ENCODE assay signal across 14 mouse cellular contexts in genomic region chr3:94565557-94565956, GRCm38 (mm10). TPM values are rescaled to one million over a fixed set of nuclear protein-coding genes. Genes with fewer than 3 reads are reported as not detected.
A peak's percentile ranks its signal among the peaks of the same experiment; 100 is the strongest.
DNase-seq lines count a peak whose midpoint lies in the region; ATAC-seq and TF ChIP-seq lines count a peak whose summit lies in the region.
"Had no signal": no experiment of that assay in that cellular context is flagged by ENCODE, and none has a peak within 500 bp of the region (broad histone marks: within the 10 kb centered on the region; RNA-seq: fewer than 3 reads in every experiment).

No protein-coding gene starts in this region.

- ATAC-seq in embryonic facial prominence, embryonic 13.5 days (ENCODE audit: insufficient number of reproducible peaks, insufficient read depth, low FRiP score, low TSS enrichment, low read depth) = 0 out of 2 replicates have a peak, but pooled peaks have one; percentile 56
- no peak for ATAC-seq in hindbrain, embryonic 14.5 days (ENCODE audit: low FRiP score)
- ATAC-seq in forebrain, embryonic 16.5 days = no peak

- WGBS in embryonic facial prominence, embryonic 13.5 days = 63% methylated on average over 2 of the region's 2 CpGs
- 82% methylated on average over 2 of the region's 2 CpGs for WGBS in hindbrain, embryonic 14.5 days
- WGBS in forebrain, embryonic 16.5 days = 67% methylated on average over 2 of the region's 2 CpGs

- no peak overlapping the region for H3ac ChIP-seq in myocyte (ENCODE audit: control insufficient read depth, insufficient read length)

- no peaks in the 10 kb centered on the region for H3K9me3 ChIP-seq in ES-E14 (ENCODE audit: control insufficient read depth, insufficient read depth, low read depth, low read length)
- no peaks in the 10 kb centered on the region for H3K9me3 ChIP-seq in embryonic facial prominence, embryonic 13.5 days
- H3K9me3 ChIP-seq in hindbrain, embryonic 14.5 days (ENCODE audit: control insufficient read depth, low read length) = no peaks in the 10 kb centered on the region
- no peaks in the 10 kb centered on the region for H3K9me3 ChIP-seq in forebrain, embryonic 16.5 days (ENCODE audit: control insufficient read depth, low read length)
- H3K9me3 ChIP-seq: forebrain, embryonic 12.5 days; hindbrain, embryonic 13.5 days had no signal

- peak; percentile 15 for DNase-seq in kidney, postnatal 10 days
- no peak for DNase-seq in kidney, postnatal 4 days
- peak; percentile 8 for DNase-seq in ES-E14 (ENCODE audit: low read depth, low spot score)
- no peak for DNase-seq in hindbrain, embryonic 14.5 days (ENCODE audit: low spot score)
- DNase-seq: adrenal gland, postnatal 25 days; cerebellum, adult 2 months; heart, adult 2 months; kidney, postnatal 25 days; right cerebral cortex, postnatal 14 days had no signal

- in situ Hi-C loops in ES-E14 (cut with MboI; ENCODE audit: low sequenced_read_pairs in 2 of 2, unreplicated experiment in 2 of 2) = no loop called here

- H3K4me1 ChIP-seq in ES-E14 (ENCODE audit: control insufficient read depth in 2 of 2, insufficient read depth in 2 of 2, low read length in 2 of 2, poor library complexity in 1 of 2) = peaks cover 2% of the 10 kb centered on the region in 2 experiments; a peak in 1 of 4 replicates
- peaks cover 16% of the 10 kb centered on the region for H3K4me1 ChIP-seq in embryonic facial prominence, embryonic 13.5 days
- no peaks in the 10 kb centered on the region; the same call in 1 of the 2 replicates for H3K4me1 ChIP-seq in hindbrain, embryonic 14.5 days (replicated peaks; ENCODE audit: control insufficient read depth, insufficient read depth, low read length)
- 0 out of 2 replicates have a peak, but pooled peaks cover 2% of the 10 kb centered on the region for H3K4me1 ChIP-seq in forebrain, embryonic 16.5 days (replicated peaks; ENCODE audit: control insufficient read depth, insufficient read depth, low read length)

- no peaks in the 10 kb centered on the region for H3K27me3 ChIP-seq in embryonic facial prominence, embryonic 13.5 days
- H3K27me3 ChIP-seq in myocyte (ENCODE audit: control insufficient read depth, insufficient read depth, insufficient read length) = no peaks in the 10 kb centered on the region
- no peaks in the 10 kb centered on the region for H3K27me3 ChIP-seq in hindbrain, embryonic 14.5 days (ENCODE audit: control insufficient read depth, insufficient read depth, low read length)
- no peaks in the 10 kb centered on the region for H3K27me3 ChIP-seq in forebrain, embryonic 16.5 days (replicated peaks; ENCODE audit: control insufficient read depth, insufficient read depth, low read length)
- H3K27me3 ChIP-seq: forebrain, embryonic 12.5 days; hindbrain, embryonic 13.5 days had no signal

- no peak overlapping the region for H3K27ac ChIP-seq in ES-E14 (ENCODE audit: insufficient read depth, low read depth, low read length, poor library complexity, severe bottlenecking)
- H3K27ac ChIP-seq in embryonic facial prominence, embryonic 13.5 days = peak overlapping the region; percentile 75; the same call in 1 of the 2 replicates
- no peak overlapping the region for H3K27ac ChIP-seq in hindbrain, embryonic 14.5 days
- no peak overlapping the region for H3K27ac ChIP-seq in forebrain, embryonic 16.5 days (ENCODE audit: low read length)
- H3K27ac ChIP-seq: forebrain, embryonic 12.5 days; hindbrain, embryonic 13.5 days had no signal

- H3K36me3 ChIP-seq in ES-E14 (ENCODE audit: control insufficient read depth, insufficient read depth, low read length, poor library complexity, severe bottlenecking) (no peaks in the 10 kb centered on the region), myocyte (ENCODE audit: control insufficient read depth, insufficient read depth) (no peaks in the 10 kb centered on the region)
- H3K36me3 ChIP-seq in embryonic facial prominence, embryonic 13.5 days = peaks cover 6% of the 10 kb centered on the region; the same call in 1 of the 2 replicates
- H3K36me3 ChIP-seq in hindbrain, embryonic 14.5 days (replicated peaks; ENCODE audit: control insufficient read depth, insufficient read depth) = peaks cover 8% of the 10 kb centered on the region; the same call in 1 of the 2 replicates
- H3K36me3 ChIP-seq in forebrain, embryonic 16.5 days (ENCODE audit: control insufficient read depth, insufficient read depth) = no peaks in the 10 kb centered on the region
- H3K36me3 ChIP-seq: hindbrain, embryonic 13.5 days had no signal

- peaks cover 45% of the 10 kb centered on the region for H3K79me2 ChIP-seq in myocyte (ENCODE audit: control insufficient read depth, insufficient read depth)

- no peak overlapping the region for H3K4me2 ChIP-seq in embryonic facial prominence, embryonic 13.5 days
- H3K4me2 ChIP-seq in myocyte (ENCODE audit: low read depth) = peak overlapping the region; percentile 82
- H3K4me2 ChIP-seq in hindbrain, embryonic 14.5 days (replicated peaks) = no peak overlapping the region
- no peak overlapping the region for H3K4me2 ChIP-seq in forebrain, embryonic 16.5 days (ENCODE audit: low read length)
- H3K4me2 ChIP-seq: forebrain, embryonic 12.5 days; hindbrain, embryonic 13.5 days had no signal

- H3K4me3 ChIP-seq in ES-E14 (ENCODE audit: insufficient read depth in 1 of 2, low read depth in 1 of 2, low read length in 2 of 2, poor library complexity in 1 of 2, severe bottlenecking in 1 of 2) (no peak overlapping the region), myocyte (no peak overlapping the region)
- no peak overlapping the region for H3K4me3 ChIP-seq in embryonic facial prominence, embryonic 13.5 days
- no peak overlapping the region for H3K4me3 ChIP-seq in hindbrain, embryonic 14.5 days (replicated peaks; ENCODE audit: low read length)
- H3K4me3 ChIP-seq in forebrain, embryonic 16.5 days (replicated peaks; ENCODE audit: low read length) = no peak overlapping the region
- H3K4me3 ChIP-seq: forebrain, embryonic 12.5 days; heart, adult 2 months; hindbrain, embryonic 13.5 days had no signal

- H3K9ac ChIP-seq in ES-E14 (ENCODE audit: insufficient read depth, low read depth, low read length, poor library complexity, severe bottlenecking) = no peak overlapping the region
- H3K9ac ChIP-seq in embryonic facial prominence, embryonic 13.5 days = no peak overlapping the region
- no peak overlapping the region for H3K9ac ChIP-seq in hindbrain, embryonic 14.5 days
- no peak overlapping the region for H3K9ac ChIP-seq in forebrain, embryonic 16.5 days (replicated peaks; ENCODE audit: low read depth, low read length)
- H3K9ac ChIP-seq: forebrain, embryonic 12.5 days; hindbrain, embryonic 13.5 days had no signal

- TF ChIP-seq POLR2A in myocyte (IDR thresholded peaks at IDR 0.05; ENCODE audit: insufficient read length, low read depth) = no peak

TF ChIP-seq in ES-E14, 5 proteins besides CTCF, POLR2A, EP300 and RAD21:
- TF ChIP-seq HCFC1 (IDR thresholded peaks at IDR 0.05; ENCODE audit: borderline replicate concordance, insufficient read depth, low read length) (no peak), ZNF384 (IDR thresholded peaks at IDR 0.05; ENCODE audit: low read depth, low read length) (no peak), CHD2 (IDR thresholded peaks at IDR 0.05; ENCODE audit: low read depth, low read length) (no peak), MAFK (IDR thresholded peaks at IDR 0.05; ENCODE audit: insufficient read depth, low read depth, low read length) (no peak), ZC3H11A (IDR thresholded peaks at IDR 0.05; ENCODE audit: borderline replicate concordance, low read depth, low read length) (no peak)

TF ChIP-seq in myocyte, 11 proteins besides CTCF, POLR2A, EP300 and RAD21:
- no peak for TF ChIP-seq SRF (IDR thresholded peaks at IDR 0.05; ENCODE audit: control insufficient read depth, insufficient read length, low read depth)

RNA-seq across cellular contexts. Expression of gene Snx27, which starts 17.0 kb away (rescaled TPM):
- 29.1 and 33.1 TPM in 2 replicates for total RNA-seq in ES-E14 (2012; rRNA removed)
- polyA plus RNA-seq in embryonic facial prominence, embryonic 13.5 days (2015; fragmentation: Nextera tagmentation; extraction: Ambion mirVana) = 53.5 and 60.0 TPM in 2 replicates
- polyA plus RNA-seq in myocyte (2012; fragmentation: generic; extraction: Trizol) = 17.4 TPM
- polyA plus RNA-seq in hindbrain, embryonic 14.5 days (2014; fragmentation: Nextera tagmentation; extraction: Ambion mirVana) = 68.0 and 75.0 TPM in 2 replicates
- 85.2 and 92.5 TPM in 2 replicates for polyA plus RNA-seq in forebrain, embryonic 16.5 days (2015; fragmentation: Nextera tagmentation; extraction: Ambion mirVana)

Comparison
In these comparisons a context has a peak if more than half of its experiments do, and no peak if none do; other contexts are left out.
1. DNase-seq: peak in kidney, postnatal 10 days (single experiment) and ES-E14 (single experiment); none in kidney, postnatal 4 days (0 of 2) and hindbrain, embryonic 14.5 days (single experiment).